Mouse (Mus musculus): ENCODE measurements around the gene Slc25a43.

The Slc25a43 gene

DNA sequence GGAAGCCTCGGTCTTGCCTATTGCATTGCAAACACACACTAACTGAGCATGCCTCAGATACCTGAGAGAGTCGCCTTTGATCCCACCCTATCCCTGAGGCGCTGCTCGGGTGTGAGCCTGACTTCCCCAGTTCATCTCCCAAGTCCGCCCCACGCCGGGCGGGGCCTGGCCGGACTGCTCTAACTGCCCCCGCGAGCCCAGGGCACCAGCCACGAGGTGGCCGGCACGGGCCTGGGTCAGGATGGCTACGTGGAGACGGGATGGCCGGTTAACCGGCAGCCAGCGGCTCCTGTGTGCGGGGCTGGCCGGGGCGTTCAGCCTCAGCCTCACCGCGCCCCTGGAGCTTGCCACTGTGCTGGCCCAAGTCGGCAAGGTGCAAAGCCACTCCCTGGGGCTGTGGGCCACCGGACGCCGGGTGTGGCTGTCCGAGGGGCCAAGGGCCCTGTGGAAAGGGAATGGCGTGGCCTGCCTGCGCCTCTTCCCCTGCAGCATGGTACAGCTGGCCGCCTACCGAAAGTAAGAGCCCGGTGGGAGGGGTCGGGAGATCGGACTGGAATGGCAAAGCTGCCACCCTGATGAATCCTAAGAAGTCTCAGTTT lies at the start of gene Slc25a43:
Gene Slc25a43, plus strand, starts transcription at position 157 of the 599 bp plus-strand sequence.
- DNase-seq (ENCODE audit: low spot score in 2 of 2) = peak in 1 of 2 experiments; percentile 24

DNA sequence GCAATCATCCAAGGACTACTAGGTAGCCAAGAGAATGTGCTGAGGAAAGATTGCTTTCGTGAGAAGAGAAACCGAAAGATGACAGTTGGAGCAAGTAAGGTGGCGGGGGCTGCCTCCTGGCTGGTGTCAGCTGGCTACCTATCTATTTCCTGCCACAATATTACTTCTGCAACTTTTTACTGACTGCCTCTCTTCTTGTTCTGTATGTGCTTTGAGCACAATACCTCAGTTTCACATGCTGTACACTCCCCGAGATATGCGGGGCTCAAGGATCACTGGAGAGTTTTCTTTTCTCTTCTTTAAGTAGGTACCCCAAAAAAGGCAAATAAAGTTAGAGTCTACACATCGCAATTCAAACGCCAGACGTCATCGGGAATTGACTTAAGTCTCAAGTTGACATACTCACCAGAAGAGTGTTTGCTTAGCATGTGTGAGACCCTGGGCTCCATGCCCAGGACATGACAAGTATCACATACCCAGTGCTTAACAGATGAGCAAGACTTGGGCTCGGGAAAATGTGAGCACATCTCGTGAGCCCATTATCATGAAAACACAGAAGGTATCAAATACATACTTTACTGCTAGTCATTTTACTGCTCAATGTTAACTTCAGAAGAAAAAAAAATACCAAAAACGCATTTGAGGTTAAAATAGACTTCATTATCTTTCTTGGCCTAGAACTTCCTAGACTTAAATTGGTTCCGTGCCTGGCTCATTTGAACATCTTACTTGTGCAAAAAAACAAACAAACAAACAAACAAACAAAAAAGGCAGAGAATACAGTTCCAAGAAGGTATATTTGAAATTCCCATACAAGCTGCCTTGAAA lies 3.1 kb upstream of the Slc25a43 start:
- DNase-seq (ENCODE audit: low spot score in 2 of 2) = no peak

DNA sequence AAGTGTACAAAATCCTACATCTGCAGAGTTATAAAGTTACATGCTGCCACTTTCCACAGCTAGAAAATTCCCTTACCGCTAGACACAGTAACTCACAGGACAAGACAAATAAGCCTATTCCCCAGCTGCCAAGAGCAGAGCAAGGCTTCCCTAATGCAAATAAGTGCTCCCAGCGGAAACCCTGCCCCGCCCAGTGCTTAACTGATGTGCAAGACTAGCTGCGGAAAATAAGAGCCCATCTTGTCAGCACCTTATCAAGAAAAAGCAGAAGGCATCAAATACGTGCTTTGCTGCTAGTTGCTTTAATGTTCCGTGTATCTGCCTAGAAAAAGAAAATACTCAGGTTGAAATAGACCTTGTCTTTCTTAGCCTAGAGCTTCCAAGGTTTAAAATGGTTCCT lies 2.2 kb upstream of the Slc25a43 start:
- no peak for DNase-seq (ENCODE audit: low spot score in 2 of 2)

DNA sequence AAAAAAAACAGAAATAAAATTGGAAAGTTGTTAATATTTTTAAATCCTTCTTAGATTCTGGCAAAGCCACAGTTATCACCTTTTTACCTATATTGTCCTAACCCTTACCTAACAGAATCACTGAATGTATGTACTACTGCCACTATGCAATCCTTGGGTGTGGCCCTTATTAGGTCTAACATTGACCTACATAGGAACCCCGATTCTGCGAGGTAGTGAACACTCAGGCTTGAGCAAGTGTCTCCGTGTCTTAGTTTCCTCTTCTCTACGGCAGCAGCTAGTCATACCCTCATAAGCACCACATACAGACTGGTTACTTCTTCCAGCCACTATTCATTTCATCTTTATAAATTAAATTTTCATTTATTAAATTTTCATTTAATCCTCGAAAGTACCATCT lies 715 bp upstream of the Slc25a43 start:
- no peak for DNase-seq (ENCODE audit: low spot score in 2 of 2)

DNA sequence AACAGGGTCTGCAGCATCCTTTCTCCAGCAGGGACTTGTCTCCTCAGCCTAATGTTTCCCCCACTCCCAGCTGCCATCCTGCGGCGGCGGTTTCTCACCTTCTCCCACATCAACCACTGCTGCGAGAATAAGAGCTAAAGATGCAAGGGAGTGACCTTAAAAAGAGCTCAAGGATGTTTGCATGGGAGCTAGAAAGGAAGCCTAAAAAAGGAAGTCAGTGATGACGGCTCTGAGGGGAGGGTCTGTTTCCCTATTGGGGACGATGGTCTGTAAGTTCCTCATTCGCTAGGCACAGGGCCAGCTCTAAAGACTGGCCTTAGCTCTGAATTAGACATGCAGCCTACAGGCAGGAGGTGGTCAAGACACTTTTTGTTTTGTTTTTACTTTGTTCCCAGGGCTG lies 1.3 kb downstream of the Slc25a43 start:
- DNase-seq (ENCODE audit: low spot score in 2 of 2) = no peak

DNA sequence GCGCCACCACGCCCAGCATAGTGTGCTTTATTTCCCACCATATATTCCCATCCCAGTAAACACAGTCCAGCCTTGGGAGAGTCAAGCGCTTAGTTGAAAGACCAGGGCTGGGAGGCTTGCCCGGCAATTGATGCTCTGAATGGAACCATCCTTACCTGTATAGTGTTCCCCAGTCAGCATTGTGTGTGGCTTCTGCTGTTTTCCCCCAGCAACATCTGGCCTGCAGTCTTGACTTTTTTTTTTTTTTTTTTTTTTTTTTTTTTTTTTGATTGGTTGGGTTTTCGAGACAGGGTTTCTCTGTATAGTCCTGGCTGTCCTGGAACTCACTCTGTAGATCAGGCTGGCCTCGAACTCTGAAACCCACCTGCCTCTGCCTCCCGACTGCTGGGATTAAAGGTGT lies 1.9 kb downstream of the Slc25a43 start:
- no peak for DNase-seq (ENCODE audit: low spot score in 2 of 2)

DNA sequence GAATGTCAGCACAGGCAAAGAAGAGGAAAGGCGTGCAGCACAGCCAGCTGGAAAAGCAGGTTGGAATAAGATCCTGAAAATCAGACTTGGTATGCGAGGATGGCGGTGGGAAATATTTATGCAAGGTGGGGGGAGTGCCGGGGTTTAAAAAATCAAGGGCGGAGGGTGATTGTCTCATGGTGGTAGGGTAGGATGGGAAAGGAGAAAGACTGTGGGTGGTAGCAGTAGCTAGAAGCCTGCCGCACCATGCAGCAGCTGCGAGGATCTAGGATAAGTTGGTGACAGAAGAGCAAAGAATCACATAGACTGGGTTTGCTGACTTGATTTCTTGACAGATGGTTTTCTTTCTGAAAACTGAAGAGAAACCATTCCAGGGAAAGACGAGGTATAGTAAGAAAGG lies 3.3 kb downstream of the Slc25a43 start:
- no peak for DNase-seq (ENCODE audit: low spot score in 2 of 2)

DNA sequence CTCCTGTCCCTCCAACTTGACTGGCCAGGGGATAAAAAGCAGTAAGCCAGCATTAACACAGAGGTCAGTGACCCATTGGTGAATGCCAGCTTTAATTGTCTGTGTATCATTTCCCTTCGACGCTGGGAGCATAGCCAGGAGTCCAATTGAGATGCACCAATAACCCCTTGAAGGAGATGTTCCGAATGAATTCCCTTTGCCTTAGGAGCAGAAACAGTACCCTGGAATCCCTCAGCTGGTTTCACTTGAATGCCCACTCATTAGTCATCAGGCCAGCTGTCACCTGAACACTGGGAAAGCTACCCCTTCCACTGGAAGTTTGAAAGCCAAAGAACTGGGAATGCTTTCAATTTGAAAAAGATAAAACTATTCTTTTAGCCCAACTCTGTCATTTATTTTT lies 5.1 kb downstream of the Slc25a43 start:
- no peak for DNase-seq (ENCODE audit: low spot score in 2 of 2)

DNA sequence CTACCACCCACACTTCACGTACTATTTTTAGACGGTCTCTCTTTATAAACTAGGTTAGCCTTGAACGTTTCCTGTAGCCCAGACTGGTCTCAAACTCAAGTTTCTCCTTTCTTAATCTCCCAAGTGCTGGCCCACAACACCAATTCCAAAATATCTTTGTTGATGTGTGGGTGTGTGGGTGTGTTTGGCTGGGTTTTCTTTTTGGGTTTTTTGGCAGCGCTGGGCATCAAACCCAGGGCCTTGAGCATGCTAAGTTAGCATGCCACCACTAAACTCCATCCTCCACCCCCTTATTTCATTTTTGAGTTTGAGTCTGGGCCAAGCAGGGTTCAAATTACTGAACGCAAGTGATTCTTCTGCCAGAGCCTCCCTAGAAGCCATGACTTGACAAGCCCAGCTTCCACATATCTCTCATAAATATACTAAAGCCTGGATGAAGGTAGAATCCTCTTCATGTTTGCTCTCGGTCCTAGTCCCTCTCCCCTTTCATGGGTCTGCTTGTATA lies 5.9 kb downstream of the Slc25a43 start:
- no peak for DNase-seq (ENCODE audit: low spot score in 2 of 2)

DNA sequence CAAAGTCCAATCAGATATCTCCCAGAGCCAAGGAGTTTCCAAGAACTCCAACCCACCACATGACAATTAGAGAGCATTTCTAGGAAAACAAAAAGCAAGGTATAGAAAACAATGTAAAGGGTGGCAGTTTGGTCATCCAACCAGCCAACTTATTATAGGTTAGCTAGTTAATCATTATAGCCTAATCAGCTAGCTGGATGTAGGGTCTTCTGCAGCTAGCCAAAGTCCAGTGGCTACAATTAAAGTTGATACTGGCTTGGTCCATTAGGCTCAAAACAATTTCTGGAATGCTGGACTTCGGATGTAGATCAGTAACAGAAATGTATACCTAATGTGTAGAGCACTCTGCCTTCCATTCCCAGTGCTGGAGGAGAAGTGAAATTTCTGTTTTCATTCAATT lies 7.1 kb downstream of the Slc25a43 start:
- no peak for DNase-seq (ENCODE audit: low spot score in 2 of 2)

DNA sequence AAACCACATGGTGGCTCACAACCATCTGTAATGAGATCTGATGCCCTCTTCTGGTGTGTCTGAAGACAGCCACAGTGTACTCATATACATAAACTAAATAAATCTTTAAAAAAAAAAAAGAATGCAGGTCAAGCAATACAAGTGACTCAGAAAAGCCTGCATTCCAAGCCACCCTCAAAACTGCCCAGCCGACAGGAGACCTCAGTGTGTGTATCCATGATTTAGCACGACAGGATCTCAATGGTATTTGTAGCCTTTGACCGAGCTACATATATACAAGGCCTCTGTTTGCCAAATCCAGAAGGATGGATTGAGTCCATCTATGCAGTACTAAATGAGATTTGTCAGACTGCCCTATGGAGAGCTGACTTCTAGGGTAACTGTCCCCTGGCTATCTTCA lies 9.1 kb downstream of the Slc25a43 start:
- no peak for DNase-seq (ENCODE audit: low spot score in 2 of 2)

DNA sequence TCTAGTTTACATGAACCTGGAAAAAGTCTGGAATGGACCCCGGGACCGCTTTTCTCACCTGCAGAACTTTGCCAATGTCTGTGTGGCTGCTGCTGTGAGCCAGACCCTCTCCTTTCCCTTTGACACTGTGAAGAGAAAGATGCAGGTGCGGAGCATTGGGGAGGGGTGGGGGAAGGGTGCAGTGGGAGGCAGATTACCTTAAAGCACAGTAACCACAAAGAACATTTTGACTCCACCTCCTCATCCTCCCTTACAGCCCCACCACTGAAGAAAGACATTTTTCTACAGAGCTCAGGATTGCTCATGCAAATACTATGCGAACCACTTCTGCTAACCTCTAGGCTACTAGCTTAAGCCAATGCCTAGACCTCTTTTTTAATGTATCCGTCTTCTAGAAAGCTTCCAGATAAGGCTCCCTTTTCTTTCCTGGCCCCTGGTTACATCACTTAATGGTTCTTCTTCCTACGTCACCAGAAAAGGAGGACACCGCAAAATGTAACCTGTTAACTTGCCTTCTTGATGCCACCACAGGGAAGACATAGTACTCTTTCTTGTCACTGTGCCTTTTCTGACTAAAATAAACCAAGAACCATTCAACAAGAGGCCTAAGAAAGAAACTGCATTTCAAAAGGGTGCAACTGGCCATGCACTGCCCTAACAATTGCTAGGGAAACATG lies 14.5 kb downstream of the Slc25a43 start:
- no peak for DNase-seq (ENCODE audit: low spot score in 2 of 2)

DNA sequence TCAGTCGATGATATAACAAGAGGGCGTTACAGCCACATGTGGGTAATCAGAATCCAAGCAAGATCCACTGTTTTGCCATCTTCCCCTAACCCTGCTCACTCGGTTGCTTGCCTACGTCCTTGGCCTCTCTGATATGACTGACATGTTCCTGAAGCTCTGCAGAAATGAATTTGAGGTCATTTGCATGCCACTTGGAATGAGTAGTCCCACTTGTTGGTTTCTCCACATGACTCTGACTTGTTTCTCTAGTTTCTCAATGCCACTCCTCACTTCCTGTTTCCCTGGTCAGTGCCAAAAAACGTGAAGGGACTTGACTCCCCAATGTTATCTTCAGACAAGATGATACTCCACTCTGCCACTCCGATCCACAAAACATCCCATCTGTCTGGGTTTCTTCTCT lies 15.1 kb downstream of the Slc25a43 start:
- no peak for DNase-seq (ENCODE audit: low spot score in 2 of 2)

DNA sequence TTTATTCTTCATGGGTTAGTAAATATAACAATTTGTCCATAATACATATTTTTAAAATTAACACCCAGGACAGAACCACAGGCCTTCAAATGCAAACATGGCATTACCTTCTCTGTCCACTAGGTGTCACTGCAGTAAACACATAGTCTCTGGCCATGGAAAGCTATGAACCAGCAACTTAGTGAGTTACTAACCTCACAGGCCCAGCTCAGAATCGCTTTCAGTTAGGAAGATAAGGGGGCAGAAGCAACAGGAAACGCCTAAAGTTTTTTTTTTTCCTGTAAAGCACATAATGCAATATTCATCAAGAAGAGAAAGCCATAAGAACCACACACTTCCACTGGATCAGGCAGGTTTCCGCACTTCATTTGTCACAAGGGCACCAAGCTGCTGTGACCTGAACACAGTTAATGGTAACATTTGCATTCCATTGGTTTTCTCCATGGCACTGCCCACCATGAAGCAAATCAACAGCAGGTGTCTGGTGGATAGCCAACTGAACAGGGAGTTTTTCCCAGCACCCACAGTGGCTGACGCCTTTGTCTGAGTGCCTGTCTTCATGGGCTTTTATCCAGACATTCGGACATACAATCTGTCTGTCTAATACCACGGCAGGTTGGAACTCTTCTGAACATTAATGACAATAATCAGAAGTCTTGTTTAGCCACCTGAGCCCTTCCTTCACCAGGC lies 17.6 kb downstream of the Slc25a43 start:
- DNase-seq (ENCODE audit: low spot score in 2 of 2) = no peak

DNA sequence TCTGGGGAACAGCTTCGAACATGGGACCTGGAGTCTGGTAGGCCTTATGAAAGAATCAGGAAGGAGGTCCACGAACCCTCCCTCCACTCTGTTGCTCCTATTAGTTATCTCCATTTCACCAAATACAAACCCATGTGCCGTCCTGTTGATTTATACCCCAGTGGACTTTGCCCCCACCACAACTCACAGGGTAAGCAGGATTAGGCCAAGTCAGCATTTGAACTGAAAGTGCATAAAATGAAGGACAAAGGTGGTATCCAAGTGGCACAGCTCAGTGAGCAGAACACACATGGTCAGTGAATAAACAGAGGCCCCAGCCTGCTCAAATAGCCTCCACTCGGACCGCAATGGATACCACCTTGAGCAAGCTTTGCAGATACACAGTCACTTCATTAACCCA lies 18.8 kb downstream of the Slc25a43 start:
- no peak for DNase-seq (ENCODE audit: low spot score in 2 of 2)

DNA sequence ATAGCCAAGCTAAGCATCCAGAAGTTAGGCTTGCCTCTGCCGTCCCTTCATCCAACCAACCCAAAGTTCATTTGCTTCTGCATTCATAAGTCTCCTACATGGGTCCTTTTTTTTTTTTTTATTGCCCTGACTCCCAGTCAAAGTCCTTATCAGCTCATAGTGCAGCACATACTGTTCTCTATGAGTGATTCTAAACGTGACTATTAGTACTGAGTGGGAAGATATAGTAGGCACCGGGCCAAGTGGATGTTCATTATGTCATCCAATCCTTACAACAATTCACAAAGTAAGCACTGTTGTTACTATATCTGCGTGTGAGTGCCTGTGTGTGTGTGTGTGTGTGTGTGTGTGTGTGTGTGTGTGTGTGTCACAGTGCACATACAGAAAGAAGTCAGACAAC lies 19.4 kb downstream of the Slc25a43 start:
- DNase-seq (ENCODE audit: low spot score in 2 of 2) = no peak

DNA sequence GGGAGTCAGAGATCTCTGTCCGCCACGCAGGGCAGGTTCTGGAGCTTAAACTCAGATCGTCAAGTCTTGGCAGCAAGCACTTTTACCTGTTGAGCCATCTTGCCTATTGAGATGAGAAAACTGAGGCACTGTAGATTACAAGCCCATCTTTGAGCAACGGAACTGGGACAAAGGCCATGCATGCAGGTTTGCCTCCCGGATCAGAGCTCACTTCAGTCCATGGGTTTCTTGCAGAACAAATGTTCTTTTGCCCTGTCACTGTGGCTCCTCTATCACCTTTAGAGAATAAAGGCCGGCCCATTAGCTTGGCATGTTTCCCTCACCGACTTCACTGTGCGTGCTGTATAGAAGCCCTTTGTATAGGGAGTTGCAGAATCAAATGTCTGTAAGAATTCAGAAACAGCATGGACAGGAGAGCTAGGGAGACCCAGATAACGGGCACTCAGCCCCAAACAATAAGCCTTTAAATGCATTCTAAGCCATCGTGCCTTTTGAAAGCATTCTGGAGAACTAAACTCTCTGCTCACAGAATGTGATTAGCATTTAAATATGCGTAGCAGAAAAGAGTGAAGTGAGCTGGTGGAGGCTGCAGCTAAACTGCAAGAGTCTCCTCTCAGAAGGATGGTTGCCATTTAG lies 20.0 kb downstream of the Slc25a43 start:
- no peak for DNase-seq (ENCODE audit: low spot score in 2 of 2)

DNA sequence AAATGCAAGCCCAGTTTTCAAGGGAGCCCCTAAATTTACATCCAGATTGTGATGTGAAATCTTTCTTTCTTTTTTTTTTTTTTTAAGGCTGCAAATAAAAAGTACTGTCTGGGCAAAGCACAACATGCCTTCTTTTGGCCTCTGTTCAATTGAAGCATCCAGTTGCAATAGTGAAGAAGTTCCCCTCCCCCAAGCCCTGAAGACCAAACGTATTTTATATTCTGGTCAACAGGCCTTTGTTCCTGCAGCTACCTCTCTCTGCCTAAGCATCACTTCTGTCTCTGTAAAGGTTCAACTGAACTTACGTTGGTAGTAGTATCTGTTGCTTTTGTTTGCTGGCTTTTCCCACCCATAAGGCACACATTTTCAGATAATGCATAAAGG lies 20.5 kb downstream of the Slc25a43 start:
- no peak for DNase-seq (ENCODE audit: low spot score in 2 of 2)

DNA sequence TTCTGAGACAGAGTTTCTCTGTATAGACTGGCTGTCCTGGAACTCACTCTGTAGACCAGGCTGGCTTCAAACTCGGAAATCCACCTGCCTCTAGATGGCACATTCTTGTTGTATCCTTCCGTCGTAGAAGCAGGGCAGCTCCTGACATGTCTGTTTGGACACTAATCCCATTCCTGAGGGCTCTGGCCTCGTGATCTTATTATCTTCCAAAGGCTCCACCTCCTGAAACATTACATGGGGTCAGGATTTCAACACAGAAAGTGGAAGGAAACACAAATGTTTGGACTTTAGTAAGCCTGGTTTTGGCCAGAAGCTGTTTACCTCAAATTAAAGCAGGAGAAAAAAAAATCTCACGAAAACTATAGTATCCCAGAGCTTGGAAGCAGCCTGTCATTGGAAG lies 23.9 kb downstream of the Slc25a43 start:
- no peak for DNase-seq (ENCODE audit: low spot score in 2 of 2)

DNA sequence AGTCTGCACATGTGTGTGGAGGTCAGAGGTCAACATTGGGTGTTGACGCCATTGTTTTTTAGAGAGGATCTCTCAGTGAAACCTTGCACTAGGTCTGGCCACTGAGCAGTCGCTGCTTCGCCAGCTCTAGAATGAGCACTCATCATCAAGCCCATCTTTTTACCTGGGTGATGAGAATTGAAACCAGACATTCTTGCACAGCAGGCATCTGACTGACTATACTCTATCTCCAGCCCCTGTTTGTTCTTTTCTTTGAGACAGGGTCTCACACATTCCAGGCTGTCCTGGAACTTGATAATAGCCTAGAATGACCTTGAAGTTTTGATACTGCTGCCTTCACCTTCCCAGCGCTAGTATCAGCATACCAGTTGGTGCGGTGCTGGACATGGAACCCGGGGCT lies 29.1 kb downstream of the Slc25a43 start:
- DNase-seq (ENCODE audit: low spot score in 2 of 2) = no peak

DNA sequence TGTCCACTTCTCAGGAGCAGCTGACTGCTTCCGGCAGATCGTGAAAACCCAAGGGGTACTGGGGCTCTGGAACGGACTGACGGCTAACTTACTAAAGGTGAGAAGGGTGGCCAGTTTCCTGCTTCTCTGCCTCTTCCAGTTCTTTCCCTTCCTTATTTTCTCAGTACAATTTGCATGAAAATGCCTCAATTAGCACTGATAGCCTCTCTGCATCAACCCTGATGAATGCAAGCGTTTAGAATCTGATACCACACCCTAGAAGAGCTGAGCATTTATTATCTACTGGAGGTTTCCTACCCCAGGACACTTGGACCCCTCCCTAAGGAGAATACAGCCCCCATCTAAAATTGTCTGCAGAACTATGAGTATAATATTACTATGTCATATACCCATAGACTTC lies 32.1 kb downstream of the Slc25a43 start:
- DNase-seq (ENCODE audit: low spot score in 2 of 2) = no peak

DNA sequence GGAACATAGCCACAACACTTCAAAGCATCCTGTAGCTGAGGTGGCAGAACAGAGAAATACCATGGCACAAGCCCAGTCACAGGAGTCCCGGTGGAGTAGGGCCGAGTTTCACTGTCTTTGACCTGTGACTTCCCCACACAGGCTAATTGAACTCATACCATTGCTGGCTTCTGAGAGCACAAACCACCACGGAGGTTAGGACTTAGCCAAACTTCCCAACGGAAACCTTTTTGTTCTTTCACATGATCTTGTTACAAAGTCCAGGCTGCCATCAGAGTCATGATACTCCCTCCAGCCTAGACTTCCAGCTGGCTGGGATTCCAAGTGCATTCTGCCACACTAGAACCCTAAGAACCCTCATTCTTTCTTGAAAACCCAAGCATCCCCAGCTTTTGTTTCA lies 34.2 kb downstream of the Slc25a43 start:
- no peak for DNase-seq (ENCODE audit: low spot score in 2 of 2)
